Mouse (Mus musculus): ENCODE measurements around the gene Dusp8. TPM values are rescaled to one million over a fixed set of nuclear protein-coding genes. Genes with fewer than 3 reads are reported as not detected.
A peak's percentile ranks its signal among the peaks of the same experiment; 100 is the strongest.
"Not testable (repeated sequence)": the region's sequence is repeated elsewhere in the genome, so short reads cannot be mapped to it uniquely, and the experiment has no call there.

The Dusp8 gene
- total RNA-seq, 1 experiment: 1.2 TPM

- TF ChIP-seq ZC3H11A (IDR thresholded peaks at IDR 0.05; ENCODE audit: borderline replicate concordance, low read depth, low read length) (0 out of 2 replicates have a peak, but pooled peaks have one; percentile 9), ZNF384 (IDR thresholded peaks at IDR 0.05; ENCODE audit: low read depth, low read length) (no peak)
- Histone ChIP-seq H3K4me3 (ENCODE audit: insufficient read depth in 1 of 2, low read depth in 1 of 2, low read length in 2 of 2, poor library complexity in 1 of 2, severe bottlenecking in 1 of 2) (no peak overlapping the region), H3K36me3 (ENCODE audit: control insufficient read depth, insufficient read depth, low read length, poor library complexity, severe bottlenecking) (no peaks in the 10 kb centered on the region), H3K9me3 (ENCODE audit: control insufficient read depth, insufficient read depth, low read depth, low read length) (no peaks in the 10 kb centered on the region), H3K9ac (ENCODE audit: insufficient read depth, low read depth, low read length, poor library complexity, severe bottlenecking) (no peak overlapping the region), H3K27ac (ENCODE audit: insufficient read depth, low read depth, low read length, poor library complexity, severe bottlenecking) (no peak overlapping the region), H3K4me1 (ENCODE audit: control insufficient read depth in 2 of 2, insufficient read depth in 2 of 2, low read length in 2 of 2, poor library complexity in 1 of 2) (no peaks in the 10 kb centered on the region)
- in situ Hi-C loops (cut with MboI; ENCODE audit: low sequenced_read_pairs in 2 of 2, unreplicated experiment in 2 of 2): no loop called here
- no peak for DNase-seq (ENCODE audit: low read depth, low spot score)
These were observed 38.8 kb upstream of the Dusp8 start for GRCm38 (mm10) chr7:142134206-142134995.

DNA sequence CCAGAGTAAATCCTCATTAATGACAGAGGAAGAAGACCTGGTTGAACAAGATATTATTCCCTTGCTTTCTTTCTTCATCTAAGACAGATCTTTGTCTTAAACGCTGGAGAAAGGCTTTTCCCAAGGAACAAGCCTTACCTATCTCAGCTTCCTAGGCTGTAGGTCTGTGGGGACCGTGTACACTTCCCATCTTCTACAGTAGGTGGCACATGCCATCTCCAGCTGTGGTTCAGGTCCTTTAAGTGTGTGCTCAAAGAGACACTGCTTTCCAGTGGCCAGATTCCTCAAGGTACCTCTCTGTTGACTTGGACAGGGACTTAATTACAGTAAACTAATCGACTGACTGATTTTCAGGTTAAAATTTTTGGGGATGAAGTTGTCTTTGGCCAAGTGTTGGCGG lies 33.2 kb upstream of the Dusp8 start:
- H3K9ac ChIP-seq (ENCODE audit: insufficient read depth, low read depth, low read length, poor library complexity, severe bottlenecking): no peak overlapping the region
- no peaks in the 10 kb centered on the region for H3K4me1 ChIP-seq (ENCODE audit: control insufficient read depth in 2 of 2, insufficient read depth in 2 of 2, low read length in 2 of 2, poor library complexity in 1 of 2)
- H3K4me3 ChIP-seq (ENCODE audit: insufficient read depth in 1 of 2, low read depth in 1 of 2, low read length in 2 of 2, poor library complexity in 1 of 2, severe bottlenecking in 1 of 2): no peak overlapping the region
- in situ Hi-C loops (cut with MboI; ENCODE audit: low sequenced_read_pairs in 2 of 2, unreplicated experiment in 2 of 2): no loop called here
- no peak for TF ChIP-seq MAFK (IDR thresholded peaks at IDR 0.05; ENCODE audit: insufficient read depth, low read depth, low read length)
- no peak for TF ChIP-seq CHD2 (IDR thresholded peaks at IDR 0.05; ENCODE audit: low read depth, low read length)
- TF ChIP-seq ZC3H11A (IDR thresholded peaks at IDR 0.05; ENCODE audit: borderline replicate concordance, low read depth, low read length): no peak
- TF ChIP-seq ZNF384 (IDR thresholded peaks at IDR 0.05; ENCODE audit: low read depth, low read length): no peak
- no peak for TF ChIP-seq HCFC1 (IDR thresholded peaks at IDR 0.05; ENCODE audit: borderline replicate concordance, insufficient read depth, low read length)
- no peaks in the 10 kb centered on the region for H3K36me3 ChIP-seq (ENCODE audit: control insufficient read depth, insufficient read depth, low read length, poor library complexity, severe bottlenecking)
- no peaks in the 10 kb centered on the region for H3K9me3 ChIP-seq (ENCODE audit: control insufficient read depth, insufficient read depth, low read depth, low read length)
- H3K27ac ChIP-seq (ENCODE audit: insufficient read depth, low read depth, low read length, poor library complexity, severe bottlenecking): no peak overlapping the region
- no peak for DNase-seq (ENCODE audit: low read depth, low spot score)

DNA sequence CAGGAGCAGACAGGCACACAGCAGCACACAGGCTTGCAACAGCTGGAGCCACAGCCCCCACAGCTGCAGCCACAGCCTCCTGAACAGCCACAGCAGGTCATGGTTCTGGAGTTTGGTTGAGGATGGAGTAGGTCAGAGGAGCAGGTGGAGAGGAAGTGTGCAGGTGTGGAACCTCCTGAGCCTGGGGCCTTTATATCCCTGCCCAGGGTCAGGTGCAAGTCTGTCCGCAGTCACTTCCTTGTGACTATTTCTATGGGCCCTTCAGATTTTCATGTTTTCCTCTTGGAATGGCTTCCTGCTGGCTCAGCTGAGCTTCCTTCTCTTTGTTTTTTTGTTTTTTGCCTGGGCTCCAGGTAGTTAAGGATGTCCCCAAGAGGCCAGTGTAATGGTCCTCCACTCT lies 25.0 kb upstream of the Dusp8 start, which contains the start of gene Gm45618:
Gene Gm45618, minus strand, starts transcription at position 101 of the 400 bp plus-strand sequence.
- H3K4me1 ChIP-seq (ENCODE audit: control insufficient read depth in 2 of 2, insufficient read depth in 2 of 2, low read length in 2 of 2, poor library complexity in 1 of 2); H3K27ac ChIP-seq (ENCODE audit: insufficient read depth, low read depth, low read length, poor library complexity, severe bottlenecking); H3K9ac ChIP-seq (ENCODE audit: insufficient read depth, low read depth, low read length, poor library complexity, severe bottlenecking); H3K4me3 ChIP-seq (ENCODE audit: insufficient read depth in 1 of 2, low read depth in 1 of 2, low read length in 2 of 2, poor library complexity in 1 of 2, severe bottlenecking in 1 of 2); H3K9me3 ChIP-seq (ENCODE audit: control insufficient read depth, insufficient read depth, low read depth, low read length); H3K36me3 ChIP-seq (ENCODE audit: control insufficient read depth, insufficient read depth, low read length, poor library complexity, severe bottlenecking); DNase-seq (ENCODE audit: low read depth, low spot score); in situ Hi-C loops (cut with MboI; ENCODE audit: low sequenced_read_pairs in 2 of 2, unreplicated experiment in 2 of 2): not testable (repeated sequence)

GRCm38 (mm10) chr7:142119632-142120031 lies 24.0 kb upstream of the Dusp8 start:
- Histone ChIP-seq H3K4me3 (ENCODE audit: insufficient read depth in 1 of 2, low read depth in 1 of 2, low read length in 2 of 2, poor library complexity in 1 of 2, severe bottlenecking in 1 of 2) (no peak overlapping the region), H3K27ac (ENCODE audit: insufficient read depth, low read depth, low read length, poor library complexity, severe bottlenecking) (no peak overlapping the region), H3K36me3 (ENCODE audit: control insufficient read depth, insufficient read depth, low read length, poor library complexity, severe bottlenecking) (no peaks in the 10 kb centered on the region), H3K9ac (ENCODE audit: insufficient read depth, low read depth, low read length, poor library complexity, severe bottlenecking) (no peak overlapping the region), H3K9me3 (ENCODE audit: control insufficient read depth, insufficient read depth, low read depth, low read length) (no peaks in the 10 kb centered on the region), H3K4me1 (ENCODE audit: control insufficient read depth in 2 of 2, insufficient read depth in 2 of 2, low read length in 2 of 2, poor library complexity in 1 of 2) (no peaks in the 10 kb centered on the region)
- in situ Hi-C loops (cut with MboI; ENCODE audit: low sequenced_read_pairs in 2 of 2, unreplicated experiment in 2 of 2): no loop called here
- no peak for TF ChIP-seq ZC3H11A (IDR thresholded peaks at IDR 0.05; ENCODE audit: borderline replicate concordance, low read depth, low read length)
- TF ChIP-seq HCFC1 (IDR thresholded peaks at IDR 0.05; ENCODE audit: borderline replicate concordance, insufficient read depth, low read length): no peak
- TF ChIP-seq CHD2 (IDR thresholded peaks at IDR 0.05; ENCODE audit: low read depth, low read length): no peak
- TF ChIP-seq ZNF384 (IDR thresholded peaks at IDR 0.05; ENCODE audit: low read depth, low read length): no peak
- TF ChIP-seq MAFK (IDR thresholded peaks at IDR 0.05; ENCODE audit: insufficient read depth, low read depth, low read length): no peak
- DNase-seq (ENCODE audit: low read depth, low spot score): peak; percentile 28

- in situ Hi-C loops (cut with MboI; ENCODE audit: low sequenced_read_pairs in 2 of 2, unreplicated experiment in 2 of 2): no loop called here
- no peak for DNase-seq (ENCODE audit: low read depth, low spot score)
- Histone ChIP-seq H3K4me3 (ENCODE audit: insufficient read depth in 1 of 2, low read depth in 1 of 2, low read length in 2 of 2, poor library complexity in 1 of 2, severe bottlenecking in 1 of 2) (no peak overlapping the region), H3K27ac (ENCODE audit: insufficient read depth, low read depth, low read length, poor library complexity, severe bottlenecking) (no peak overlapping the region), H3K9me3 (ENCODE audit: control insufficient read depth, insufficient read depth, low read depth, low read length) (no peaks in the 10 kb centered on the region), H3K36me3 (ENCODE audit: control insufficient read depth, insufficient read depth, low read length, poor library complexity, severe bottlenecking) (no peaks in the 10 kb centered on the region), H3K9ac (ENCODE audit: insufficient read depth, low read depth, low read length, poor library complexity, severe bottlenecking) (no peak overlapping the region), H3K4me1 (ENCODE audit: control insufficient read depth in 2 of 2, insufficient read depth in 2 of 2, low read length in 2 of 2, poor library complexity in 1 of 2) (no peaks in the 10 kb centered on the region)
- TF ChIP-seq ZC3H11A (IDR thresholded peaks at IDR 0.05; ENCODE audit: borderline replicate concordance, low read depth, low read length) (no peak), CHD2 (IDR thresholded peaks at IDR 0.05; ENCODE audit: low read depth, low read length) (no peak), MAFK (IDR thresholded peaks at IDR 0.05; ENCODE audit: insufficient read depth, low read depth, low read length) (no peak), HCFC1 (IDR thresholded peaks at IDR 0.05; ENCODE audit: borderline replicate concordance, insufficient read depth, low read length) (no peak), ZNF384 (IDR thresholded peaks at IDR 0.05; ENCODE audit: low read depth, low read length) (no peak)
These were observed 9.1 kb upstream of the Dusp8 start for GRCm38 (mm10) chr7:142104747-142105146.
